Mouse (Mus musculus): ENCODE measurements around the gene Pds5a. TPM values are rescaled to one million over a fixed set of nuclear protein-coding genes. Genes with fewer than 3 reads are reported as not detected.

Pds5a gene
- polyA plus RNA-seq, 1 experiment from 2014 or later: 32.3 TPM

GRCm38 (mm10) chr5:65672162-65672561, 25.9 kb downstream of the Pds5a start:
- Histone ChIP-seq H3K36me3 (ENCODE audit: control insufficient read depth, insufficient read depth) (peaks cover 17% of the 10 kb centered on the region), H3K27ac (ENCODE audit: low read length) (no peak overlapping the region), H3K4me2 (ENCODE audit: low read depth, low read length) (no peak overlapping the region), H3K4me3 (ENCODE audit: low read length) (no peak overlapping the region), H3K27me3 (ENCODE audit: control insufficient read depth, insufficient read depth, low read length) (no peaks in the 10 kb centered on the region), H3K4me1 (ENCODE audit: control insufficient read depth, insufficient read depth, low read length) (no peaks in the 10 kb centered on the region), H3K9me3 (replicated peaks; ENCODE audit: control insufficient read depth, low read length) (peaks cover 5% of the 10 kb centered on the region; the same call in 1 of the 2 replicates), H3K9ac (ENCODE audit: low read length) (no peak overlapping the region)
- no peak for ATAC-seq (replicated peaks; ENCODE audit: extremely low read depth, insufficient read depth, low FRiP score)

GRCm38 (mm10) chr5:65667644-65668043, 30.4 kb downstream of the Pds5a start:
- WGBS: 85% methylated on average over 3 of the region's 3 CpGs
- Histone ChIP-seq H3K4me1 (ENCODE audit: control insufficient read depth, insufficient read depth, low read length) (0 out of 2 replicates have a peak, but pooled peaks cover 2% of the 10 kb centered on the region), H3K36me3 (ENCODE audit: control insufficient read depth, insufficient read depth) (peaks cover 3% of the 10 kb centered on the region), H3K27ac (ENCODE audit: low read length) (no peak overlapping the region), H3K4me2 (ENCODE audit: low read depth, low read length) (no peak overlapping the region), H3K9ac (ENCODE audit: low read length) (no peak overlapping the region), H3K4me3 (ENCODE audit: low read length) (no peak overlapping the region), H3K27me3 (ENCODE audit: control insufficient read depth, insufficient read depth, low read length) (no peaks in the 10 kb centered on the region), H3K9me3 (replicated peaks; ENCODE audit: control insufficient read depth, low read length) (no peaks in the 10 kb centered on the region; the same call in 1 of the 2 replicates)
- no peak for ATAC-seq (replicated peaks; ENCODE audit: extremely low read depth, insufficient read depth, low FRiP score)

GRCm38 (mm10) chr5:65665370-65665769, 32.7 kb downstream of the Pds5a start:
- no peak overlapping the region for H3K27ac ChIP-seq (ENCODE audit: low read length)
- WGBS: 84% methylated on average over 1 of the region's 1 CpGs
- H3K27me3 ChIP-seq (ENCODE audit: control insufficient read depth, insufficient read depth, low read length): no peaks in the 10 kb centered on the region
- H3K9me3 ChIP-seq (replicated peaks; ENCODE audit: control insufficient read depth, low read length): no peaks in the 10 kb centered on the region
- ATAC-seq (replicated peaks; ENCODE audit: extremely low read depth, insufficient read depth, low FRiP score): no peak
- peaks cover 3% of the 10 kb centered on the region; the same call in 1 of the 2 replicates for H3K36me3 ChIP-seq (ENCODE audit: control insufficient read depth, insufficient read depth)
- H3K4me1 ChIP-seq (ENCODE audit: control insufficient read depth, insufficient read depth, low read length): 0 out of 2 replicates have a peak, but pooled peaks cover 2% of the 10 kb centered on the region
- H3K9ac ChIP-seq (ENCODE audit: low read length): no peak overlapping the region
- H3K4me3 ChIP-seq (ENCODE audit: low read length): no peak overlapping the region
- H3K4me2 ChIP-seq (ENCODE audit: low read depth, low read length): no peak overlapping the region

- 0 out of 2 replicates have a peak, but pooled peaks cover 2% of the 10 kb centered on the region for H3K4me1 ChIP-seq (ENCODE audit: control insufficient read depth, insufficient read depth, low read length)
- H3K9ac ChIP-seq (ENCODE audit: low read length): no peak overlapping the region
- H3K4me2 ChIP-seq (ENCODE audit: low read depth, low read length): no peak overlapping the region
- WGBS: 90% methylated on average over 2 of the region's 2 CpGs
- H3K27ac ChIP-seq (ENCODE audit: low read length): no peak overlapping the region
- no peaks in the 10 kb centered on the region for H3K27me3 ChIP-seq (ENCODE audit: control insufficient read depth, insufficient read depth, low read length)
- peaks cover 6% of the 10 kb centered on the region; the same call in 1 of the 2 replicates for H3K36me3 ChIP-seq (ENCODE audit: control insufficient read depth, insufficient read depth)
- no peaks in the 10 kb centered on the region for H3K9me3 ChIP-seq (replicated peaks; ENCODE audit: control insufficient read depth, low read length)
- H3K4me3 ChIP-seq (ENCODE audit: low read length): no peak overlapping the region
- ATAC-seq (replicated peaks; ENCODE audit: extremely low read depth, insufficient read depth, low FRiP score): no peak
Observed at GRCm38 (mm10) chr5:65661958-65662357, 36.1 kb downstream of the Pds5a start.

- H3K27ac ChIP-seq (ENCODE audit: low read length): no peak overlapping the region
- no peak for ATAC-seq (replicated peaks; ENCODE audit: extremely low read depth, insufficient read depth, low FRiP score)
- 91% methylated on average over 5 of the region's 5 CpGs for WGBS
- H3K36me3 ChIP-seq (ENCODE audit: control insufficient read depth, insufficient read depth): peaks cover 26% of the 10 kb centered on the region
- H3K4me2 ChIP-seq (ENCODE audit: low read depth, low read length): no peak overlapping the region
- H3K27me3 ChIP-seq (ENCODE audit: control insufficient read depth, insufficient read depth, low read length): no peaks in the 10 kb centered on the region
- no peaks in the 10 kb centered on the region for H3K9me3 ChIP-seq (replicated peaks; ENCODE audit: control insufficient read depth, low read length)
- no peak overlapping the region for H3K9ac ChIP-seq (ENCODE audit: low read length)
- no peak overlapping the region for H3K4me3 ChIP-seq (ENCODE audit: low read length)
- H3K4me1 ChIP-seq (ENCODE audit: control insufficient read depth, insufficient read depth, low read length): no peaks in the 10 kb centered on the region
Observed at GRCm38 (mm10) chr5:65653786-65654185, 44.3 kb downstream of the Pds5a start.

GRCm38 (mm10) chr5:65638896-65639295, 59.2 kb downstream of the Pds5a start:
- H3K36me3 ChIP-seq (ENCODE audit: control insufficient read depth, insufficient read depth): peaks cover 45% of the 10 kb centered on the region
- no peak for ATAC-seq (replicated peaks; ENCODE audit: extremely low read depth, insufficient read depth, low FRiP score)
- no peak overlapping the region for H3K4me3 ChIP-seq (ENCODE audit: low read length)
- H3K9me3 ChIP-seq (replicated peaks; ENCODE audit: control insufficient read depth, low read length): no peaks in the 10 kb centered on the region
- H3K4me1 ChIP-seq (ENCODE audit: control insufficient read depth, insufficient read depth, low read length): no peaks in the 10 kb centered on the region
- H3K9ac ChIP-seq (ENCODE audit: low read length): no peak overlapping the region
- H3K4me2 ChIP-seq (ENCODE audit: low read depth, low read length): no peak overlapping the region
- H3K27ac ChIP-seq (ENCODE audit: low read length): no peak overlapping the region
- no peaks in the 10 kb centered on the region for H3K27me3 ChIP-seq (ENCODE audit: control insufficient read depth, insufficient read depth, low read length)
- 90% methylated on average over 1 of the region's 1 CpGs for whole genome bisulfite sequencing

- Histone ChIP-seq H3K4me1 (ENCODE audit: control insufficient read depth, insufficient read depth, low read length) (no peaks in the 10 kb centered on the region), H3K4me3 (ENCODE audit: low read length) (no peak overlapping the region), H3K27ac (ENCODE audit: low read length) (no peak overlapping the region), H3K9ac (ENCODE audit: low read length) (no peak overlapping the region), H3K9me3 (replicated peaks; ENCODE audit: control insufficient read depth, low read length) (no peaks in the 10 kb centered on the region), H3K4me2 (ENCODE audit: low read depth, low read length) (no peak overlapping the region), H3K27me3 (ENCODE audit: control insufficient read depth, insufficient read depth, low read length) (no peaks in the 10 kb centered on the region), H3K36me3 (ENCODE audit: control insufficient read depth, insufficient read depth) (peaks cover 36% of the 10 kb centered on the region)
- no peak for ATAC-seq (replicated peaks; ENCODE audit: extremely low read depth, insufficient read depth, low FRiP score)
Observed at GRCm38 (mm10) chr5:65624340-65624739, 73.7 kb downstream of the Pds5a start.

- H3K9me3 ChIP-seq (replicated peaks; ENCODE audit: control insufficient read depth, low read length): no peaks in the 10 kb centered on the region
- ATAC-seq (replicated peaks; ENCODE audit: extremely low read depth, insufficient read depth, low FRiP score): no peak
- no peaks in the 10 kb centered on the region for H3K27me3 ChIP-seq (ENCODE audit: control insufficient read depth, insufficient read depth, low read length)
- H3K4me1 ChIP-seq (ENCODE audit: control insufficient read depth, insufficient read depth, low read length): no peaks in the 10 kb centered on the region
- no peak overlapping the region for H3K4me3 ChIP-seq (ENCODE audit: low read length)
- H3K9ac ChIP-seq (ENCODE audit: low read length): no peak overlapping the region
- H3K27ac ChIP-seq (ENCODE audit: low read length): no peak overlapping the region
- peaks cover 27% of the 10 kb centered on the region for H3K36me3 ChIP-seq (ENCODE audit: control insufficient read depth, insufficient read depth)
- WGBS: 76% methylated on average over 9 of the region's 9 CpGs
- no peak overlapping the region for H3K4me2 ChIP-seq (ENCODE audit: low read depth, low read length)
Observed at GRCm38 (mm10) chr5:65613152-65613924, 84.7 kb downstream of the Pds5a start.

- no peak overlapping the region for H3K4me2 ChIP-seq (ENCODE audit: low read depth, low read length)
- H3K4me1 ChIP-seq (ENCODE audit: control insufficient read depth, insufficient read depth, low read length): no peaks in the 10 kb centered on the region
- WGBS: 93% methylated on average over 4 of the region's 4 CpGs
- H3K27me3 ChIP-seq (ENCODE audit: control insufficient read depth, insufficient read depth, low read length): no peaks in the 10 kb centered on the region
- H3K9ac ChIP-seq (ENCODE audit: low read length): no peak overlapping the region
- H3K27ac ChIP-seq (ENCODE audit: low read length): no peak overlapping the region
- peaks cover 16% of the 10 kb centered on the region for H3K36me3 ChIP-seq (ENCODE audit: control insufficient read depth, insufficient read depth)
- no peaks in the 10 kb centered on the region for H3K9me3 ChIP-seq (replicated peaks; ENCODE audit: control insufficient read depth, low read length)
- ATAC-seq (replicated peaks; ENCODE audit: extremely low read depth, insufficient read depth, low FRiP score): no peak
- H3K4me3 ChIP-seq (ENCODE audit: low read length): no peak overlapping the region
Observed at GRCm38 (mm10) chr5:65610541-65610940, 87.5 kb downstream of the Pds5a start.
